Mouse (Mus musculus) heart, adult 11 months (tissue): ENCODE results near the gene Srrt.

Experiments used
- DNase-seq: peaks from one replicate; pipeline ENCODE4 v3.0.0; 2022

Gene Srrt

DNA sequence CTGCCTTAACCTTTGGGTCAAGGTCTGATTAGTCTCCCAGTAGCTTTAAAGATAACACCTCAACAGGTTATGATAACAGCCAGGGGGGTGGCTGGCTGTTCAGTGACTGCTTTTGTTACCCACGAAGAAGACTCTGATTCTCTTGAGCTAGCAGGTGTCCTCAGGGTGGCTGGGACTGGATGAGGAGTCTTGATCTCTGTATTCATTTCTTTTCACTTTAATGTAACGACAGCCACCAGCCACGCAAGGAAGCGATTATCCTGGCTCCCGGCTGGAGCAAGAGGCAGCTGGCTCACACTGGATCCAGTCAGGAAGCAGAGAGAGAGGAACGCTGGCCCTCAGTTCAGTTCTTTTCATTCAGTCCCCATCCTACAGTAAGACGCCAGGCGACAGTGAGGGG, 29.7 kb upstream of the Srrt start:
- peak; percentile 87 for DNase-seq

DNA sequence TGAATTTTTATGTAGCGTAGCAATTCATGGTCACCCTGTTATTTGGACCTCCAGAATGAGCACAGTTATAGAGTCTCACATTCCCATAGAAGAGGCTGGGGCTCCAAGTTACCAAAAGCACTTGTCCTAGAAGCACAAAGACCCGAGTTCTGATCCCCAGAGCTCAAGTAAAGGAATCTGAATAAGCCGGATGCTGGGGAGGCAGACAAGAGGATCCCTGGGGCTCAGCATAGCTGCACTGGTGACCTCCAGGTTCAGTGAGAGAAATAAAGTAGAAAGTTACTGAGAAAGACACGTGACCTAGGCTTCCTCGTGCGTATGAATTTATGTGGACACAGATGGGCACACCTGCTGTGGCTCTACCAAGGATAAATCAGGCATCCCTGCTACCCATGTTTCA, 27.6 kb upstream of the Srrt start:
- peak; percentile 84 for DNase-seq

DNA sequence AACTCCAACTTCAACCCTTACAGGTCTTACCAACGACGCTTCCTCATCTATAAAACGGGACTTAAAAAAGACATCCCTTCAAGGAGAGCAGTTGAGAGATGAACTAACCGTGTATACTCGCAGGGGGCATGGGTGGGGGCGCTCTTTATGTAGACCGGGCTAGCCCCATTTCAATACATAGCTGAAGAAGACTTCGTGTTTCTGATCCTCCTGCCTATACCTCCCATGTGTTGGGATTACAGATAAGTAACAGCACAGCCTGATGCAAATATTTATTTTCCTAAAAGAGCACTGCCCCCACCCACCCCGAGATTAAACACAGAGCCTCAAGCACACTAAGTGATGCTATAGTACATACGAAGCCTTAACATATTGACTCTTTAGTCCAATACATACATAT, 26.8 kb upstream of the Srrt start:
- peak; percentile 83 for DNase-seq

DNA sequence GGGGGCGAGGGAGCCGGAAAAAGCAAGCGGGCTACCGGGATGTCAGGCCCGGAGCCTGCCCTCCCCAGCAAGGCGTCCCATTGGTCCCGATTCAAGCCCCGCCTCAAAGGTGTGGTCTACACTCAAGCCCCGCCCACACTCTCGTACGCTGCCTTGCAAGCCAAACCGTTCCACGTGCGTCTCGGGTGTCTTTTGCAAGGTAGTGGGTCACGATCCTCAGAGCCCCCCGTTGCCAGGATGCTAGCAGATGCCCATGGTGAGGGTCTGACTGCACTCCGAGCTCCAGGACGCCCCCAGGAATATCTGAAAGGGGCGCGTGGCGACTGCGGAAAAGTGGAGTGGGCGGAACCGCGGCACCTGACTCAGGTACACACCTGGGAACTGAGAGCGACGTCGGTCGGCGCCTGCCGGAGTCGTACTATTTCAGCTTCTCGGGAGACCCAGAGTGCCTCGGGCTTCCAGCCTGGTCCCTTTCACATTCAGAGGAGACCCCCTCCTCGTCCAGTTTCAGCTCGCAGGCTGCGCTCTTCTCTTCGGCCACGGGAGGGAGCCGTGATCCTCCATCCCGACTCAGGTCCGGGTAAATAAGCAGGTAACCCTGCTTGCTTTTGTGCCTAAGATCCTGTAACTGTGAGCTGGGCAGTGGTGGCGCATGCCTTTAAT, 26.2 kb upstream of the Srrt start, which contains the start of gene Slc12a9:
Gene Slc12a9 (minus strand): TSS at position 86 of the 663 bp plus-strand sequence.
- DNase-seq = peak; percentile 99

DNA sequence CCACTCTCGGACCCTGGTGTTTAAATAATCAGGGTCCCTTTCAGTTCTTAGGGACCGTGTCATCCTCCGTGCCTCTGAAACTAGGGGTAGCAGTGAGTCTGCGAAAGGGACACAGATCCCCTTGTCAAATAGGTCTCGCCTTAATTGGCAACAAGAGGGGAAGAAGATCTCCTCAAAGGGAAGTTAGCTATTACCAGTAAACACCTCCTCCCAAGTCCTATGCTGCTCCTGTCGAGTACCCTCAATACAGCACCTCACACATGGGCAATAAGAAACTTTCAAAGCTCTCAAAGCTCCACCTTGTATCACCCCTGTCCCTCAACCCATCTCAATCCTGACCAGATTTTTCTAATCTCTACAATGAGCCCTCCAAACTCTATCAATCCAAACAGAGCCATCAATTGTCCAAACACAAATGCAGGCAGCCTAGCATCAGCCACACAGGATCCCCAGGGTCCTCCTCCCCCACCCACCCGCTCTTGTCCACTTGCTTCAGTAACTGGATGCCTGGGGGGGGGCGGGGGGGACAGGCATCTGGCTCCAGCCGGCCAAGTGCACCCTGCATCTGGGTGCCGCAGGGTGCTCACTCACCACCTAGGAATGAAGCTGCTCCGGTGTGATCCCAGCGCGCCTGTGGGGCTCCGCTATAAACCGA, 25.5 kb upstream of the Srrt start:
- DNase-seq = no peak

DNA sequence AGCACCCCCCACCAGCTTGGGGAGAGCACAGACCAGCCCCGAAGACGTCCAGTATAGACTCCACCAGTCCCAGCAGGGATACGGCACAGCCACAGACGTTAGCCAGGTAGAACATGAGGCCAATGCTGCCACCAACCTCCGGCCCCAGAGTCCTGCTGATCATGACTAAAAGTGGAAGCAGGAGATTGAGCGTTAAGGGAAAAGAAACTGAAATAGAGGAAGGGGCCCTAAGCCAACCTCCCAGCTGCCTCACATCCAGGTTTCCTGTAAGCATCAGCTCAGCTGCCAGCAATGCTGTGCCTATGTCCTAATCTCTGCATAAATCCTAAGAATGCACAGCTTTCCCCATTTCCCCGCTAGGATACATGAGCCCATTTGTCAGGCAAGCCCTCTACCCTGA, 23.4 kb upstream of the Srrt start:
- peak; percentile 90 for DNase-seq

DNA sequence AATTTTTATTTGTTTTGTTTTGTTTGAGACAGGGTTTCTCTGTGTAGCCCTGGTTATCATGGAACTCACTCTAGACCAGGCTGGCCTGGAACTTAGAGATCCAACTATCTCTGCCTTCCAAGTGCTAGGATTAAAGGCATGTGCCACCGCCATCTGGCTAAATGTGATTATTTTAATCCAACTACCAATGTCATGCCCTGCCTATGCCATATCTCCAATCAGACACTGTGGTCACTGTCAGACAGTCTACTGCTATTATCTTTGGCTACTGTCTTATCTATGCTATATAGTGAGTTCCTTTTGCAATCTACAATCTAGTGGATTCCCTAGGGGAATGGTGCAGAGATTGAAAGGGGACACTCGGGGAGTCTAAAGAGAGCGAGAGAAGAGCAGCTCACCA, 13.5 kb upstream of the Srrt start:
- no peak for DNase-seq

DNA sequence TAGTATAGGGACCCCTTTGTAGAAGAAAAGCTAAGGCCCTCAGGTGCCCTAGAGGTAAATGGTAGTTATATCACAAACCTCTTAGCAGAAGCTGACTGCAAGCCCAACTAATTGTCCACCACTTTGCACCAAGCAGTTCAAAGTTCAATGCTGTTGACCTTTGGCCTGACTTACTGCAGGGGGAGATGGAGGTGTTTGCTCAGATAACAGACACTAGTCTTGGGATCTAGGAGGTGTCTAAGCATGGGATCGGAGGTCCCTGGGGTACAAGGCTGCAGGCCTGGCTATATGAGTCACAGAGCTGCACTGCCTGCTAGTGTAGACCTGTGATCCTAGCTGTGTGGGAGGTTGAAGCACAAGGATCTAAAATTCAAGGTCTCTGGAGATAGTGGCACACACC, 11.1 kb upstream of the Srrt start:
- DNase-seq = no peak

DNA sequence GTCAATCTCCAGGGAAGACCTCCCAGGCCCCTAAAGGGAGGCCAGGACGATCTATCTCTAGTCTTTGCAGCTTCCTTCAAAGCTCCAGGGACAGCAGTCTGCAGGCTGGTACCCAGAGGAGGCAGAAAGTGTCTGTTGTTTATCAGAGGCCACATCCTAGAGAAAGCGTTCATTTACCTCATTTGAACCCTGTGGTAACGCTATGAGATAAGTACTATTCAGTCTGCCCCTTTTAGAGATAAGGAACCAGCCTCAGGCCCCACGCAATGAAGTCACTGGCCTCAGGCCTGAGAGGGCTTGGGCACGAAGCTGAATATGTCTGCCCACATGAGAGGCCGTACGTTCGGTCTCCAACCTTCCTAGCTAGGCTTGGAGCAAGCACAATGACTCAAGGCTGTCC, 9.9 kb upstream of the Srrt start:
- DNase-seq = no peak

DNA sequence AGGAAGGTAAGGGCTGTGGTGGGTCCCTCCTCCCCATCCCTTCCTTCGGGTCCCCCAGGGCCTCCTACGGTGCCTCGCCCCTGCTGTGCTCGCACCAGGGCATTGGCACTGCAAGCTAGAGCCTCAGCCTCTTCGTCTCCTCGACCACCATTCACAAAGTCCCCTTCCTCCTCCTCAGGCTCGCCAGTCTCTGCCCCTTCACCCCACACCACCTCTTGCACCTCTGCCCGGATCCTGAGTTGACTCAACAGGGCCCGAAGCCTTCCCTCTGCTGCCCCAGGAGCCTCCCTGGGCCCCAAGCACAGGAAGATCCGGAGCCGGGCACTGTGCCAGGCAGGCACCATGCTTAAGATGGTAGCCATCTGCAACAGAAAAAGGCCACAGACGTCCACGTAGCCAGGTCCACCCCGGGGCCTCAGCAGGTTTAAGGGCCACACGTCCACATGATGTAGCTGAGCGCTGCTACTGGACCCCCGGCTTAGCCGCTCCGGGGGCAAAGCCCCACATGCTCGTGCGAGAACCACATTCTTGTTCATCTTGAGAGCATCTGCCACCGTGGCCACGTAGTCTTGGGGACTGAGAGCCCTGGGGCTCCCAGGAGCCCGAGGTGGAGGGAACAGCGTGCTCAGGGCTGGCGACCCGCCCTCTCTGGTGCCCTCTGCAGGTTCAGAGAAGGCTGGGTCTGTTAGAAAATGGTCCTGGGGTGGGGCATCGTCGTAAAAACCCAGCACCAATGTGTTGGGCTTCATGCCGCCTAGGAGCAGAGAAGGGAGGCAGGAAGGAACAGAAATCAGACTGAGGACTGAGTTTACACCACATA, 7.8 kb upstream of the Srrt start:
- DNase-seq = peak; percentile 94

DNA sequence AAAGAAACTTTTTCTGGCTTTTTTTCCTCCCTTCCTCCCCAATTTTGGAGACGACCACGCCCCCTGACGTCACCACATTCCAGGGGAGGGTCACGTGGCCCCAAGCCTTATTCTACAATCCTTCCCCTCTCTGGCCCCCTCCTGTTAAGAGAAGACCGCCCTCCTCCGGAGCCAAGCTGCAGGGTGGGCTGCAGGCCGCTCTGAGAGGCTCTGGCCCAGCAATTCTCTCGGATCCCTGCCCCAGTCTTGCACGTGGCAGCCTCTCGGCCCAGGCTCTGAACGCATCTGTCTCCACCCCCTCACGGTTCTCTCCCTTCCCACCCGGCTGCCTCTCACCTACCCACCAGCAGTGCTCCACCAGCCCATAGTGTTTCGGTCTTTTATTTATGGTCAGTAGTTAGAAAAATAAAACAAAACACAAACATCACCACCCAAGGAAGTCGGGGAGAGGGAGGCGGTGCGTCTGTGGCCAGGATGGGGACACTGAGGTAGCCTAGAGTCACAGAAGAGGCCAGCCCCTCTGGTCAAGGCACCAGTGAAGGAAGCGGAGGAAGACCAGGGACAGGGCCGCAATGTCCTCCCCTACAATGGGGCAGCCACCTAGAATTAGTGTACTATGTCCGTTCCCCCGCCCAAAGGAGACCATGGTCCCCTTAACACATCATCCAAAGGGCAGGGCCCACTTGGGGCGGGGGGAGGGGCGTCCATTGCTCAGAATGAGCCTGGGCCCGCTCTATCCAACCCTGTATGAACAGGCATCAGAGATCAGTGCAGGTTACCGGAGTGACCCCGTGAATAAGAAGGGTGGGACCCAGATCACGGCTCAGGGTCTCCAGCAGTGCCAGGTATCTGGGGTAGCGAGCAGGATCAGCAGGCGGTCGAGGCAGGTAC, 7.0 kb upstream of the Srrt start, which contains the start of gene Trip6:
Gene Trip6 (minus strand): TSS at position 212 of the 891 bp plus-strand sequence.
- DNase-seq = peak; percentile 99

DNA sequence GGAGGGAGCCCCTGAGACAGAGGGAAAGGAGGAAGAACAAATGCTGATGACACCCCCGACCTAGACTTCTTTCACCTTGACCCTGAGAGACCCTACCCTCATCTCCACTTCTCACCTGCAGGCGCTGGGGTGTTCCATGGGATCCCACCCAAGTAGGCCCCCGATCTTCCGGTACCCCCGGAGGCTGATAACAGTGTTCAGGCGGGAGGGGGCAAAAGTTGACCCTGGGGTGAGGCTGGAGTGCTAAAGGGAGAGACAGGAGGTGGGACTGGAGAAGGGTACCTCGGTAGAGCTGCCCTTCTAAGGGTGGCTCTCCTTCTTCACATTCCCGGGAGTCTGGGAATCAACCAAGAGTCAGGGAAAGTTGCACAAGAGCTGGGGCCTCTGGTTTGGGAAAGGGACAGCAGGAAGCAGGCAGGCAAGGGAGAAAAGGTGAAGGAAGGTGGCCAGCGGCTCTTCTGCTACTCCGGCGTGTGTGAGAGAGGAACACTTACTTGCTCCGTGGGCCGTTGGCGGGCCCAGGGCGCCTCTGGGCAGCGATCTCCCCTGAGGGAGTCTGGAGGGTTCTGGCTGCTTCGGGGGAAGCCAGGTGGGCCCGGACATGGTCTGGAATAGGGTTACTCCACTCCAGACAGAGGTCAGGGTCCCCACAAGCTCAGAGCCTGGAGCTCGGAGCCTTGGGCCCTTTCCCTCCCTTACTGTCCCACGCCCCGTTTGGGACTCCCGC, 6.2 kb upstream of the Srrt start:
- DNase-seq = peak; percentile 96

DNA sequence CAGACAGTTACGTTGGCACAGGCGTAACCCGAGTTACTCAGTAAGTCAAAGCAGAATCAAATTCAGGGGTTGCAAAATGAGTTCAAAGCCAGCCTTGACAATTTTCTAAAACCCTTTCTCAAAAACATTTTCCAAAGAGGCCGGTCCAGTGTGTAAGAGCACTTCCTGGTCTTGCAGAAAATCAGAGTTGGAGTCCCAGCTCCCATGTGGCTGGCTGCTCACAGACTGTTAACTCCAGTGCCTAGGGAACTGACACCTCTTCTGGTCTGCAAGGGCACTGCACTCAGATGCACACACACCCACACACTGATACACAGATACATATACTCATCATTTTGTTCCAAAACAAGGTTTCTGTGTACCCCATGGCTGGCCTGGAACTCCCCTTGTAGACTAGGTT, 882 bp upstream of the Srrt start:
- no peak for DNase-seq

DNA sequence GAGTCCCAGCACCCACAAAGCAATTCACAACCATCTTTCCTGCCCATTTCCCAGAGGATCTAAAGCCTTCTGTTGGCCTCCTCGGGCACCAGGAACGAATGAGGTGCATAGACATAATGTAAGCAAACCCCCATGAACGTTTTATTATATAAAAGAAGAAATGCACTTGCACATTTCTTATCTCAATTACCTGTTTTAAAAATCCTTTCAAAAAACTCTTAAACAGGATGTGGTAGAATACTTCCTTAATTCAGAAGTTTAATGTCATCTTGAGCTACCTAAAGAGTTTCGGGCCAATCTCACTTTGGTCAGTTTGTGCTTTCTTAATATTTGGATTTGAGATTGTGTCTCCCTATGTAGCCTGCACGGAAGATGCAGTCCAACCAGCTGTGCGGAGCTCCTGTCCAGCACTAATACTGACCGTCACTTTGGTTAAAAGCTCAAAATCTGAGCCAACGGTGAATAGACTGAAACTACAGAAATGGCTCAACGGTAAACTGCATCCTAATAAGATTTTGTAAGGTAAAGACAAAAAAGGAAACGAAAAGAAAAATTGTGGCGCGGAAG, 952 bp downstream of the Srrt start:
- DNase-seq = no peak

DNA sequence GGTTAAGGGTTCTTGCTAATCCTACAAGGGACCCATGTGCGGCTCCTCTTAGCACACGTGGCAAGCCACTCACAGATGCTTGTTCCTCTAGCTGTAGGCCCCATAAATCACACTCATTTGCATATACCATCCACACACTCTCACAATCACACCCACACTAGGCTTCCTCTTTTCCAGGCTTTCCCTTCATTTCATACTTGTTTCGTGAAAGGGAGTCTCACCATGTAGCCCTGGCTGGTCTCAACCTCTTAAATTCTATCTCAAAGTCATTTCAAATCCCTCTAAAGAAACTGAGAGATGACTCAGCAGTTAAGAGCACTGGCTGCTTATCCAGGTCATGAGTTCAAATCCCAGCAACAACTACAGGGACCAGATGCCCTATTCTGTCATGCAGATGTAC, 1.7 kb downstream of the Srrt start:
- no peak for DNase-seq

DNA sequence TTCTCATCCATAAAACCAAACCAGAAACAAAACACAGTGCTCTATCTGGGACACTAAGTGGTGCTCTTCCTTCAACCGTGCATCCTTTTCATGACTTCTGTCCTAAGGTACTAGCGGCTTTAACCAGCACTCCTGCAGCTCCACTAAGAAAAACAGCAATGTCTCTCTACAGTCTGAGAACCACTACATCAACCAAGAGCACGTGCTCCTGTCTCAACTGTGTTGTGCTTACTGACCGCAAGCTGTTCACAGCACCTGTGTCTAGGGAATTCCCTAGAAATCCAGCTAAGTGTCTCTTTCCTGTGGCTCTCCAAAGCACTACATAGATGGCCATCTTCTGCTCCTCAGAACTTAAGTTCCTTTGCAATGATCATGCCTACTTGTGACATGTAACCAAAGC, 2.7 kb downstream of the Srrt start:
- DNase-seq = no peak

DNA sequence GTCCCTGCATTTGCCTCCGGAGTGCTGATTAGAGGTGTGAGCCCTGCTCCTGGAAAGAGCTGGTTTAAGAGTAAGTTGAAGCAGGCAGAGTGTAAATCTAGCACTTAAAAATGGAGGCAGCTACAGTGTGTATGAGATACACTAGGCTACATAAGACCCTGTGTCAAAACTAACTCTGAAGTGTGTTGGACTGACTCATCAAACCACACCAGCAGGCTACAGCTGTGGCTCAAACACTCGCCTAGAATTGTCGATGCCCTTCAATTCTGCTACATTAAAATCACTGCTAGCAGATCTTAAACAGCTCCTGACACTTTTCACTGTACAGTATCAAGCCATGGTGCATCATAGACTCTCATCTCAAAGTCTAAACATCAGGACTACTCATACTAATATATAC, 3.3 kb downstream of the Srrt start:
- DNase-seq = no peak

DNA sequence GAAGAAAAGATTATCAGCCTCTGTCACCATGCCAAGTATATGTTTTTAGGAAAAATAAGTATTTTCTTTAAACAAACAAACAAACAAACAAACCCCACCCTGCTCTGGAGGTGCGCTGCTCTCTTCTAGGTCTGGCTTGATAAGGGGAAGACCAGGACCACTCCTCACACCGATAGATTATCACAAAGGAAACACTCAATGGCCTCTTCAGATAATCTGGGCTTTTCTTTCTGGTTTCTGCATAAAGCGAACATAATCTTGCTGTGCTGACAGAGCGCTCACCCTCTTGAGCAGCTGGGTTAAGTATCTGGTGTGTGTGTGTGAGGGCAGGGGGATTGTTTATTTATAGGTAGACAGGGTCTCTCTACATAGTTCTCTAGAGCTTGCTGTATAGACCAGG, 3.9 kb downstream of the Srrt start:
- no peak for DNase-seq

DNA sequence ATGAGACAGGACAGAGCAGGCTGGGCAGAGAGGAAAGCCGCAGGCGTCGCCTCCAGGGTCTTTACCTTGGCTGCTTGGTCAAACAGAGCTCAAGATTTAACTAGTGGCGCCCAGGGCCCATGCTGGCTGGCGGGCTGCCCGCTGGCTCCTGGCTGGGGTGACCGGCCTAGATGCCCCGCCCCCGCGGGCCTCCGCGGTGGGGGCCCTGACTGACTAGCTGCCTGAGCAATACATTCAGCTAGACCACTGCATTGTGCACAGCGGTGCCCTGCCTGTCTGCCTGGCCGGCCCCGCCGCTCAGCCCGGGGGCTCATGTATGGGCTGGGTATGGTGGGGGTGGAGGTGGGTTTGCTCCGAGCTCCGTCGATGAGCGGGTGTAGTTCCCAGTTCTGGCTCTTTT, 6.2 kb downstream of the Srrt start:
- DNase-seq = peak; percentile 89

DNA sequence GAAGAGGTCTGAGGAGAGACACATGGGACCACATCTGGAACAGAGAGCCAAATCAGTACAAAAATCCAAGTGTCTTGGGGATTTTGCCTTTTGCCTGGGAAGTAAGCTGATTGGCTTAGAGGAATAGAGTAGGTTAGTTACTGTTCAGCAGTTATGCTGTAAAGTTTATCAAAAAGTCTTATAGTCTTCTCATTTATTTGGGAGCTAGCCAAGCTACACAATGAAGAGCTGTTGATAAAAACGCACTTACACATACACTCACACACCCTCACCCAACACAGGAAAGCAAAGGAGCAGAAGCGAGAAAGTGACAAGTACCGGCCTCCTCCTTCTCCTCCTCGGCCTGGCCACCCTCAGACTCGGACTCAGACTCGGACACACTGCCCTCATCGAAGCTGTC, 8.2 kb downstream of the Srrt start:
- DNase-seq = no peak

DNA sequence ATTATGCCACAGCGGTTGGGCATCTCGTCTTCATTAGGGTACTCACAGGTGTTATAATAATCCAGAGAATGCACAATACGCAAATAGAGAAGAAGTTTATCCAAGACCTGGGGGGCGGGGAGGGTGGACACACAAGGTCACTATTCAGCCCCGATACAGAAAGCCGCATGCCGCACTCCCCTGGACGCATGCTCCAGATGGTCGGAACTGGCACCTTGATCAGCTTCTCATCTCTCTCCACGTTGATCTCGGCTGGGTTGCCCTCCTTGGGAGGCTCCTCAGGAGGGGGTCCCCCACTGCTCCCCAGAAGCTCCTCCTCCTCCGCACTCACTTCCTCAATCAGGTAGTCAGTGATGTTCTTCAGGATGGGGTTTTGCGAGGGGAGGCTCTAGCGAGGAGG, 10.3 kb downstream of the Srrt start:
- DNase-seq = peak; percentile 92

DNA sequence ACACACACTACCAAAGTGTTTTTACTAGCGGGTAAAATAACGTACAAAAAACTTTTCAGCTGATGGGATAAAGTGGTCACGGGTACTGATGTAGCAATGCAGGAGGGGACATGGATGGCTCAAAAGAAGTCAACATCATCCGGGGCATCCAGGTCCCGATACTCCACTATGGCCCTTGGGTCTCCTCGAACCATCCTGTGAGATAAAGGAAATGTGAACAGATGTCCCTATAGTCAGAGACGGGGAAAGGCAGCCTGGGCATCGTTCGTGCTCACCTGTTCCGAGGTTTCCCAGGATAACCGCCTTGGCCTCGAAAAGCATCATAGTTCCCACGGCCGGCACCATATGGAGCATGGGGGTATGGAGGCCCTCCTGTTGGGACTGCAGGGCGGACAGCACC, 11.8 kb downstream of the Srrt start:
- DNase-seq = peak; percentile 92
